Mouse (Mus musculus) adrenal gland, postnatal 4 days (tissue): ENCODE measurements around the gene Thoc5. TPM values are rescaled to one million over a fixed set of nuclear protein-coding genes. Genes with fewer than 3 reads are reported as not detected.
A peak's percentile ranks its signal among the peaks of the same experiment; 100 is the strongest.

ENCODE experiments used
- DNase-seq, 2 experiments: peaks; one replicate each; pipeline ENCODE4 v3.0.0; 2021 to 2022; ENCODE audit warnings: low spot score in 2 of 2, mixed read lengths in 2 of 2
- total RNA-seq, 2 experiments: library from RNA; stranded (reverse); gene quantifications; 2 replicates each; pipeline ENCODE4 v1.2.3; 2021

Gene Thoc5
- total RNA-seq, 2 experiments from 2014 or later = 36.3 to 37.6 TPM

GRCm38 (mm10) chr11:4901956-4902355 is 6.8 kb downstream of the Thoc5 start:
- DNase-seq = no peak

GRCm38 (mm10) chr11:4906231-4906630 is 11.1 kb downstream of the Thoc5 start:
- no peak for DNase-seq

- peak in 1 of 2 experiments; percentile 31 for DNase-seq
Measured at GRCm38 (mm10) chr11:4916068-4916467, 20.9 kb downstream of the Thoc5 start.

- no peak for DNase-seq
Measured at GRCm38 (mm10) chr11:4921281-4921680, 26.2 kb downstream of the Thoc5 start.

- DNase-seq = no peak
Measured at GRCm38 (mm10) chr11:4921751-4922150, 26.6 kb downstream of the Thoc5 start.

DNA sequence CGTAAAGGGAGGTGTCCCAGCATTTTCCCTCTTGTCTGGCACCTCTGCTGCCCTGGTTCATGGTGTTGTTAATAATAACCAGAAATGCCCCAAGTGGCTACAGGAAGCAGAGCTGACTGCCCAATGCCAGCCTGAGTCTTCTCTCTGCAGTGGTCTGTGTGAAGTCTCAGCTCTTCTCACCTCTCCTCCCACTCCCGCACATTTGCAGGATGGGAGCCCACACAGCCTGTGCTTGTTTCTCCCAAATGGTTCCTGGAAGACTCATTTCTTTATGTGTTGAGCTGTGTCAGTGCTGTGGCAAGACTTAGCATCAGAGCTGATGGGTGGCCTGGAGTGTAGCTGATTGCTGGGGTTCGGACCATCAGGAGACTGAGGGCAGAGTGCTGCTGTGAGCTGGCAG is 32.1 kb downstream of the Thoc5 start:
- DNase-seq = no peak

DNA sequence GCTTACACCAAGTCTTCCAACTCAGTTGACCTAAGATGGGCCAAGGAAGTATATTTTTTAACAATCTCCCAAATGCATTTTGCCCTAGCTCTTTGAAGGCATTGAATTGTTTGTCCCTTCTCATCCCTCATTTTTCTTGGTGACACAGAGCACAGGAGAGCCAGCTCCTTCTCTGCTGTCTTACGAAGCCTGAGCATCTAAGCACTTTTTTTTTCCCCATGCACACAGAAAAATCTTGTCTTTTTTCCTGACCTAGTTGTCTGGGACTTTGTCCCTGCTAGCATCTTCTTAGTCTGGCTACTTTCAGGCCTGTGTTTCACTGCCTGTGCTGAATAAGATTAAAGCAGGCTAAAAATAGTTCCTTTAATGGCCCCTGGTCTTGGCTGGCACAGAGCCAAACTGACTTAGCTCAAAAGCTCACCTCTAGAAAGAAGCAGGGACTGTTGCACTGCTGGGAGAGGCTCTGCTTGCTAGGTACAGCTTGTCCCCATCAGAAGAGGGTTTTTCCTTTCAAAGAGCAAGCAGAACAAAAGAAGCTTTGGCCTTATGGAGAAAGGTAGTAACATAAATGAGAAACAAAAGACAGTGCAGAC is 36.0 kb downstream of the Thoc5 start:
- DNase-seq = peak in 1 of 2 experiments; percentile 26

- DNase-seq = no peak
Measured at GRCm38 (mm10) chr11:4936243-4936642, 41.1 kb downstream of the Thoc5 start.

DNA sequence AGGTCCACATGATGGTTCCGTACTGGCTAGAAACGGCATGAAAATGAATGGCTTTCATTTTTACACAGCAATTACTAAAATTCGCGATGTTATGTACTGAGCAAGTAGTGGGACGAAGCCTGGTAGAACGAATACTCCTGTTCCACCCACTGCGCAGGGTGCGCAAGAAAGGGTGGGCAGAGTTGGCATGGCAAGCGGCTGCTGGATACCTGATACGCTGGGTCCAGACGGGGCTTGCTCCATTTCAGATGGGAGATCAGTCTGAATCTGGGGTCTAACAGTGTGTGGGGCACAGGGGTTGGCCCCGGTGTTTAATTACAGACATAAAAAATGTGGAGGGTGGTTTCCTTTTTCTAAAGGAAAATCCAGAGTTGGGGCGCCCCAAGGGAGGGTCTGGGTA is 51.4 kb downstream of the Thoc5 start:
- no peak for DNase-seq

GRCm38 (mm10) chr11:4946947-4947812 is 52.1 kb downstream of the Thoc5 start:
- DNase-seq = no peak

GRCm38 (mm10) chr11:4947813-4948174 is 52.7 kb downstream of the Thoc5 start, which contains the start of gene Nefh:
Nefh (minus strand) TSS chr11:4948064.
- no peak for DNase-seq

GRCm38 (mm10) chr11:4948792-4949191 is 53.7 kb downstream of the Thoc5 start:
- no peak for DNase-seq

DNA sequence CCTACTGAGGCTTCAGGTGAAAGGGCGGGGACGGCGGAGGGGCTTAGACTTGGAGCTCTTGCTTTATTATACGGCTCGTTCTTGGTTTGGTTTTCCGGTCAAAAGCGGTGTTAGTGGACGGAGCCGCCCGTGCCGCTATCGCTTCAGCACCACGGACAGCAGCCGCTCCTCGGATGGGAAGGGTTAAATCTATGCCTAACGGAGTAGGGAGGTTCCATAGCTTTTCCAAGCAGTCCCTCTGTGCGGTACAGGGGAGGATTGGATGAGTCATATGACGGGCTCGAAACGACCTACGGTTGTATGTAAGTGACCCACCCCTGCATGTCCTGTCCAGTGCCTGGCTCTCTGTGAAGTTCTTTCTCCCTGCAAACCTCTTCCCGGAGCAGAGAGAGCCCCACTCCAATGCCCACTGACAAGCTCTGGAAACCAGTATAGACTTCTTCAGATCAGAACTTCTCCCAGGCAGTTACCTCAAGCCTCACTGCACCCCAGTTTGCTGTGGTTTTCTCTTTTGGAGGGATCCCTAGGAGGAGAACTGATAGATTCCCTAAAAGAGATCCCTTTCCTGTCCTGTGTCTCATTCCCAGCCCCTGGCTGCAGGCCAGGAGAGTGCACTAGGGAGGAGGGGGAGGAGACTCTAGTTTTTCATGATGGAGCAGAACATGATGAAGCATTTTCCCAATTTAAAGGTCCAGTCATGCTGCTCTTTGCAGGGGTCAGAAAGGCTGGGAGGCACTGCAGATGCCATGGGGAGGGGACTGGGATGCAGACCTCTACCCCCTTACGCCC is 54.3 kb downstream of the Thoc5 start:
- DNase-seq = peak in 1 of 2 experiments; percentile 30

- DNase-seq = no peak
Measured at GRCm38 (mm10) chr11:4953401-4953800, 58.3 kb downstream of the Thoc5 start.

GRCm38 (mm10) chr11:4953918-4954317 is 58.8 kb downstream of the Thoc5 start:
- no peak for DNase-seq

DNA sequence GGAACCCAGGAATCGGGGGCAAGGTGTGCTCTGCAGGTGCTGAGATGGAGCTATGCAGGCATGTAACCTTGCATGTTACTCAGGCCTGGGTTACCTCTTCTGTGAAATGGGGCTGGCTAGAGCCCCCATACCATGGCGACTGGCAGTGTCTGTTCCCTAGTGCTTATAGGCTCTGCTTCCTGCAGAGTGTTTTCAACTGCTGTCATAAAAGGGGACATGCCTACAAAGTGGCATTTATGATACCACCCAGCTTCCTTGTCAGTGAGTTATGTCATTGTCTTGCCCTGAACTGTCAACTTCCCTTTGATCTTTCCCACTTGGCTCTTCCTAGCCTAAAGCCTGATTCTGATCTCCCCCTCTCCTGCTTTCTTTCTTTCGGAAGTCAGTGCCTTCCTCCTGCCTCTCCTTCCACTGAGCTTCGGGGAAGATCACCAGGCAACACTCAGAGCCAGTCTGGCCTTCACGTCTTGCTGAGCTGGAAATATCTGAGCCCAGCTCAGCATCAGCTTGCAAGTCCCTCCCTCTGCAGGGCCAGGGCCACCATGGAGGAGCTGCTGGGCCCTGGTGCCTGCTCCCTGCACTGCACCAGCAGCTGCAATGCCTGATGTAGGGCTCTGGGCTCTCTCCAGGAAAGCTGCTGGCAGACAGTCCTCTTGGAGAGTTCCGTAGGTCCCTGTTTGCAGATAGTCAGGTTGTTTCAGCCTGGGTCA is 68.1 kb downstream of the Thoc5 start:
- no peak for DNase-seq

DNA sequence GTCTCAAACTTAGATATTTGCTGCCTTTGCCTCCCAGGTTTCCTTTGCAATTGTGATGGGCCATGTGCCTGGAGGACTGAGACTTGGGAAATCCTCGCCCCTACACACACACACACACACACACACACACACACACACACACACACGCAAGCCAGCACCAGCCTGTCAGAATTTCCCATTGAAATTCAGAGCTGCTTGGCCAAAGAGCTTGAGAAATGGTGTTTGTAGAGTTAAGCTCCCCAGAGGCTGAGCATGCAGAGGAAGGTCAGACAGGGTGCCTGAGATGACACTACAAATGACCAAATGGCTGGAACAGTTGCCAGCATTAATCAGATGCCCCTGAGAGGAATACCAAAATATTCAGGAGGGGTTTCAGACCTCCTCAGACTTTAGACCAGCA is 71.2 kb downstream of the Thoc5 start:
- DNase-seq = no peak

GRCm38 (mm10) chr11:4966888-4967287 is 71.8 kb downstream of the Thoc5 start:
- no peak for DNase-seq

GRCm38 (mm10) chr11:4967549-4967948 is 72.4 kb downstream of the Thoc5 start:
- no peak for DNase-seq

- DNase-seq = no peak
Measured at GRCm38 (mm10) chr11:4968376-4968775, 73.3 kb downstream of the Thoc5 start.
